Mouse (Mus musculus): ENCODE measurements around the gene Ptpn1.

The Ptpn1 gene

GRCm38 (mm10) chr2:167972809-167973208, 41.0 kb downstream of the Ptpn1 start:
- DNase-seq (ENCODE audit: low spot score) = no peak

DNA sequence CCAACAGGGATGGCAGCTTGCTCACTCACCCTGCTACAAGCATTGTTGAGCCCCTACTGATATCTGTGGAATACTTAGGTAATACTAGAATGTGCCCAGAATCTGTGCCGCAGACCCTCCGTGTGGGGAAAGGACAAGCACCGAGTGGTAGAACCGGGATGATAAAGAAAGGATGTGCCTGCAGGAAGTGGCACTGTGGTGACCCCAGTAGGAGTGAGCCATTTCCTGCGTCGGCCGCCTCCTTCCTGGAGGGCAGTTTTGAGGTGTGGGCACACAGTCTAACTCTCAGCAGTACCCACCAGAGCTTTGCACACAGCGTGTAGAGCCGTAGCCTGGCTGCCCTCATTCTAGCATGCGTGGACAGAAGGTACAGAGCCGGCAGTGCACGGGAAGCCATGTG, 43.9 kb downstream of the Ptpn1 start:
- DNase-seq (ENCODE audit: low spot score) = no peak

GRCm38 (mm10) chr2:167978271-167978670, 46.4 kb downstream of the Ptpn1 start:
- no peak for DNase-seq (ENCODE audit: low spot score)

DNA sequence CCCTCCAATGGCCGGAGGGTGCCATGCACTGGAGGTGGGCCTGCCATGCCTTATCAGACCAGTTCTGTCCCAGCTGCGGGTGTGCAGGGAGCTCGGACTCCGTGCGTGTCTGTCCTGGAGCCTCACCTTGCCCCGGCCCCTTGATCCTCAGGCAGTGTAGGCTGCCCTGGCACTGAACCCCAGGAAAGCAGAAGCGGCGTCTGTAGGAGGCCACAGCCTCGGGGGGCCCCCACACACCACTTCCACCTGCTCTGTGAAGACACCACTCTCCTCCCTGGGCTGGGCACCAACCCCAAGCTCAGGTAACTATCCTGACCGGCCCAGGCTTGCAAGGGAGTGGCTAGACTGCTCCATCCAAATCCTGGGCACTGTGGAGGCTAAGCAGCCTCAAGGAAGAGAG, 48.5 kb downstream of the Ptpn1 start:
- DNase-seq (ENCODE audit: low spot score) = no peak

- no peak for DNase-seq (ENCODE audit: low spot score)
Observed at GRCm38 (mm10) chr2:167982646-167983045, 50.8 kb downstream of the Ptpn1 start.

DNA sequence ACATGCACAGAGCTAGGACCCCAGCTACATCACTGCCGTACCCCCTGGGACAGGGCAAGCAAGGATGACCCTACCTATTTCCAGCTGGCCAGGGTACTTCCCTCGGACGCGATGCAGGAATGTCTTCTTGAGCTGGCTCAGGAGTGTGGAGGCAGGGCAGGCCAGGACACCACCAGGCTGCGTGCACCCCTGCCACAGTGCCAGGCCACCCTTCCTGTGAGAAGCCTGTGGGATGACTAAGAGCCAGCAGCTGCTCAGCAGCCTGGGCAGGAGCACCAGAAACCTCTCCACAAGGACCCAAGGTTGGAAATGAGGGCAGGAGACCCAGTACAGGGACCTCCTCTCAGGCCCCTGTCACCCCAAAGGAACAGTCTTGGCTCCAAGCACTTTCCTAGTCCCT, 52.5 kb downstream of the Ptpn1 start:
- no peak for DNase-seq (ENCODE audit: low spot score)

GRCm38 (mm10) chr2:167984946-167985345, 53.1 kb downstream of the Ptpn1 start:
- no peak for DNase-seq (ENCODE audit: low spot score)

DNA sequence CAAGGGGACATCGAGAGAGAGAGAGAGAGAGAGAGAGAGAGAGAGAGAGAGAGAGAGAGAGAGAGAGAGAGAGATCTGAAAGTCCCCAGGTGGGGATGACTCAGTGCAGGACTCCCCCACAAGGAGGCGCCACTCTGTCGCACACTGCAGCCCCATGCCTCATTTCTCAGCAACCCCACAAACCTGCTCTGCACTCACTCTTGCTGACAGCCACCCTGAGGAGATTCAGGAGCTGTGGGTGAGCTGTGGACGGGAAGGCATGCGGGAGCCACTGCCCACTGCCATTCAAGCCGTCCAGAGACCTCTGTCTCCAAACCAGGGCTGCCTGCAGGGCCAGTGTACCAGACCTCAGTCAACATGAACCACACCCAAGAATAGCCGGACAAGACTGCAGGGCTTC, 54.9 kb downstream of the Ptpn1 start:
- no peak for DNase-seq (ENCODE audit: low spot score)

DNA sequence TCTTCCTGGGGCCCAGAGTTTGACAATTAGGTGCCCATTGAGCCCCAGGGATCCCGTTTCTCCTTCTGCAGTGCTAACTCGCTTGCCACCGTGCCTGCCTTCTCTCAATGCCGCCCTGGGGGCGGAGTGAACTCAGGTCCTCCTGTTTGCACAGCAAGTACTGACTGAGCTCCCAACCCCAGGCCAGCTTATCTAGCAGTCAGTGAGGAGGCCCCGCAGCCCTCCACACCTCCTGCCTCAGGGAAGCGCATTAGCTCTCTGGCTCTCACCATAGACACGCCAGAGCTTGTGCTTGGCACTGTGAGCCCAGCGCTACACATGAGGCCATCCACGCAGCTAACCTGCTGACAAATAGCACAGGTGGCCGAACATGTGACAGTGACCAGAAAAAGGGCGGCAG, 55.8 kb downstream of the Ptpn1 start:
- DNase-seq (ENCODE audit: low spot score) = no peak

DNA sequence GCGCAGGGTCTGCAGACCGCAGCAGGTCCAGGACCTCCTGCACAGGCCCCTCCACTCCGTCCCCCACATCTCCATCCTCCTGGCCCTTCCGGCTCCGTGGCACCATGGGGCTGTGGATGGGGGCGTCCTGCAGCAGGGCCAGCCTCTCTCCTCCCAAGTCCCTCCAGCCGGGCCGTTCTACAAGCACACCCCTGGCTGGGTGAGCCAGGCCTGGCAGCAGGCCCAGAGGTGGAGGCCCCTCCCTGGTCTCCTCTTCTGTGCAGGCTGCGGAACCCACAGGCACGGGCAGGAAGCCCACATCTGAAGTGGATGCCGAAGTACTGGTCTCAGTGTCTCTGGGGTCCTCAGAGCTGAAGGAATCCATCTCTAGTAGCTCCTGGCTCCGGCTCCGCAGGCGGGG, 57.5 kb downstream of the Ptpn1 start:
- no peak for DNase-seq (ENCODE audit: low spot score)

- DNase-seq (ENCODE audit: low spot score) = no peak
Observed at GRCm38 (mm10) chr2:167993260-167993659, 61.4 kb downstream of the Ptpn1 start.

- DNase-seq (ENCODE audit: low spot score) = no peak
Observed at GRCm38 (mm10) chr2:167995870-167996635, 64.2 kb downstream of the Ptpn1 start.

DNA sequence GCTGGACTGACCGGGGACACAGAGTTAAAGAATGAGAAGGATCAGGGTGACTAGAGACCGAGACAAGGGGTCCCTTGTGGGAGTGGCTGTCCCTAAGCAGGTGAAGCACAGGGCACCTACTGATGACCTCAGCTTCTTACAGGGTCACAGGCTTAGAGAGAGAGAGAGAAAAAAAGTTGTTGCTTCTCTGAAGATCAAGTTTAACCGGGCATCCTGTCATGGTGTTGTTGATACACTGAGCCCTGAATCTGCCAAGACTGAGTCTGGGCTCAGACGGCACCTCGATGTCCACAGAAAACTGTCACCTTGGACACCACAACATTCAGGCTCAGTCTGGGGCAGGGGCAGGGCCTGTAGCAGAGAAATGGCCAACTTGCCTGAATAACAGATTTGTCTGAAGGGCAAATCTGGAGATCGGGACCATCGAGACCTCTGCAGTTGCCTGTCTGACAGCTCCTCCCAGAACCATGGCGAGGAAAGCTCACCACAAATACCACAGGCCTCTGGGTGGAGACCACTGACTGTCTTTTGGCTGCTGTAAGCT, 64.9 kb downstream of the Ptpn1 start:
- DNase-seq (ENCODE audit: low spot score) = no peak

DNA sequence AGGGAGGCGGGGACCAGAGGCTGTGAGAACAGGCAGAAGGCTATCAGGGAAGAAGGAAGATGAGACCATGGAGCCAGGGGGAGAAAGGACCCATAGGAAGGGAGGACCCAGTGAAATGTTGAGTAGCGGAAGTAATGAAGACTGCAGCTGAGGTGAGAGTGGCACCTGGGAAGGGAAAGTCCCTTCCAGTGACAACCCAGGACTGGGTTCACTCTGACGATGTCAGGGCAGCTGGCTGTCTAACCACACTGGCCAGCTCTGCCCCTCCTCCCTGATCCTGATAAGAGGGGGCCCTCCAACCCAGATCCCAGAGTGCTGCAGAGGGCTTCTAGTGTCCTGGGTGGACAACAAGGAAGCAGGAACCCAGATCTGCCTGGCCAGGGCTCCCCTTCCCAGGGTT, 65.7 kb downstream of the Ptpn1 start:
- DNase-seq (ENCODE audit: low spot score) = no peak

DNA sequence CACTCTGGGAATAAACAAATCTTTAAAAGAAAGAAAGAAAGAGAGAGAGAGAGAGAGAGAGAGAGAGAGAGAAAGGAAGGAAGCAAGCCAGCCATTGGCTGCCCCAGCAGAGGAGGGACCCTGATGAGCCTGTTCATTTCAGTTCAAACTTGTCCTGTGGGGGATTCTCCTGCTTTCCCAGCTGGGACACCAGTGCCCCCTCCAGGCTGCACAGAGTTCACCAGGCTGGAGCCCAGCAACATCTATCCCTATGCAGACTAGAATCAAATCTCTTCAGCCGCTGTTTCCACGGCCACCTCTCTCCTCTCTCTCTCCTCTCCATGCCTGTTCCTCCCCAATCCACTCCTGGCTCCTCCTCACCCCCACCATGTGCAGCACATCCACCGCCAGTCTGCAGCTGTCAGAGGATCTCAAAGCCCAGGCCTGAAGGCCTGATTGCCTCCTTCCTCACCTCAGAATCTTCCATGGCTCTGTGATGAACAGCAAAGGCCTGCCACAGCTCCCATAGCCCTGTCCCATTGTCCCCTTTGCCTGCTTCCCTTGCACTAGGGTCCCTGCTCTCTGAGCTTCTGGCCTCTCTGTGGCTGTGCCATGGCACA, 67.4 kb downstream of the Ptpn1 start:
- DNase-seq (ENCODE audit: low spot score) = no peak

GRCm38 (mm10) chr2:168002188-168002587, 70.3 kb downstream of the Ptpn1 start:
- no peak for DNase-seq (ENCODE audit: low spot score)

DNA sequence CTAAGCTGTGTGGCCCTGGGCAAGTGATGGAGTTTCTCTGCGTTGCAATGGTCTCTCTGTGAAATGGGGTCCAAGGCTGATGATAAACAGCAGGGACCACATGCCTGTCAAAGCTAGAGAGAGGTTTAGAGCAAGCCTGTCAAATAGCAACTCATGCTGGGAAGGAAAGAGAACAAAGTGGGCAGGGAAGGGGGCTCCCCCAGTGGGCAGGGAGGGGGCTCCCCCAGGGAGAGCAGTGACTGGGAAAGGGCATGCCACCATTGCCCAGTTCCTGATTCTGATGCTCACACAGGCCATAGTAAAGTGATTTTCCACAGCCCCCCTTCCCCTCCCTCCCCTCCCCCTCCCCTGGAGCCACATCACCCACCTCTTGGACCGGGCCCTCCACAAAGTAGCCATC, 71.0 kb downstream of the Ptpn1 start:
- no peak for DNase-seq (ENCODE audit: low spot score)

DNA sequence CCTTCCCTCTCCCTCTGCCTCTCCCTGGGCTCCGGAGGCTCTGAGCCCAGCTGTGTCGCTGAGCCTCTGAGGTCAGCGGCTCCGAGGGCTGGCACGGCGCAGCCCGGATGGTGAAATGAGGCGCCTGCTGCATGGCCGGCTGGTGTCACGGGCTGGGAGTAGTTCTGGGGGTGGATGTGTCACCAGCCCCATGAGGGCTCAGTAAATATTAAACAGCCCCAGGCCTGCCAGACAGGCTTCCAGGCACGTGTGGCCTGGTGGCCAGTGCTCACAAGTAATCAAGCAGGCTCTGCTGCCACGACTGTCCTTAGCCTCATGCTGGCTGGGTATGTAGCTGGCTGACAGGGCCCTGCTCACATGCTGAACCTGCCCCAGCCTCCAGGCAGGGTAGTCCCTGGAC, 71.6 kb downstream of the Ptpn1 start:
- DNase-seq (ENCODE audit: low spot score) = no peak

DNA sequence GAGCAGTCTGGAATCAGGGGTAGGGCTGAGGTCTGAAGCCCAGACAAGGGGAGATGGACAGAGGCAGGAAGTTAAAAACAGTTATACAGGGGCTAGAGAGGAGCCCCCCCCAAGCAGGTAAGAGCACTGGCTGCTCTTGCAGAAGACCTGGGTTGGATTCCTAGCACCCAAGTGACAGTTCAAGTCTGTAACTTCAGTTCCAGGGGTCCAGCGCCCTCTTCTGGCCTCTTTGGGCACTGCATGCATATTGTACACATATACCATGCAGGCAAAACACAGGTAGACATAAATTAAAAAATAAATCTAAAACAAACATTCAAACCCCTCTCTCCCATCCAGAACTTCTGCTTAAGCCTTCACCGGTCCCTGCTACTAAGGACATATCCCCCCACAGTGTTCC, 72.5 kb downstream of the Ptpn1 start:
- no peak for DNase-seq (ENCODE audit: low spot score)

DNA sequence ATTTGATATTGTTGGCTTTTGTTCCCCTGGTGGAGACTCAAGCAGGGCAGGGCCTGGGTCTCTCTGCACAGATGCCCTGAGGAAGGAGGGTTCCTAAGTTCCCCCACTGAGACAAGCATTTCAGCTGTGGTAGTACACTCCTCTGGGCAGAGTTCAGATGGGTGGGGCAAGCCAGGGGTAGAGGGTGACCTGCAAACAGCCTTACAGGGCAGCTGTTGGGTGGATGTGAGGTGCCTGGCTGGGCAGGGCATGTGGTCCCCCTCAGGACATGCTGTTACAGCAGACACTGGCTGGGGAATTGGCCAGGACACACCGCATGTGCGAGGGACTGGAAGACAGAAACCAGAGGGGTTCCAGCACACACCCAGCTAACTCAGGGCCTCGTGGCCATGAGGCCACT, 73.1 kb downstream of the Ptpn1 start:
- DNase-seq (ENCODE audit: low spot score) = no peak

DNA sequence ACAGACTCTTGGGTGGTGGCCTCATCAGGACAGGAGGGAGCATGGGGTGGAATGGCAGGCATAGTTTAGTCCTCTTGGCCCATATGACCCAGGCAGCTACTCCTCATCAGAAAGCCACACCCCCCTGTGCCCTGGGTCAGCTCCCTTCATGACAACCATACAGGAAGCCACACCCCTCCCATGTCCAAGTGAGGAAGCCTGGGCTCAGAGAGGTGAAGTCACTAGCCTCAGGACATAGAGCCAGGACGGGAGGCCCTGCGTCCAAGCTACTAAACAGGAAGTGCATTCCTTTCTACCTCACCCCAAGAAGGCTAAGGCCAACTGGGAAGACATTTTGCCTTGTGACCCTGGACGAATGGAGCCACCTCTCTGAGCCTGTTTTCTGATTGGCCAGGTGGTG, 73.8 kb downstream of the Ptpn1 start:
- DNase-seq (ENCODE audit: low spot score) = no peak

GRCm38 (mm10) chr2:168006489-168006888, 74.6 kb downstream of the Ptpn1 start:
- DNase-seq (ENCODE audit: low spot score) = no peak

DNA sequence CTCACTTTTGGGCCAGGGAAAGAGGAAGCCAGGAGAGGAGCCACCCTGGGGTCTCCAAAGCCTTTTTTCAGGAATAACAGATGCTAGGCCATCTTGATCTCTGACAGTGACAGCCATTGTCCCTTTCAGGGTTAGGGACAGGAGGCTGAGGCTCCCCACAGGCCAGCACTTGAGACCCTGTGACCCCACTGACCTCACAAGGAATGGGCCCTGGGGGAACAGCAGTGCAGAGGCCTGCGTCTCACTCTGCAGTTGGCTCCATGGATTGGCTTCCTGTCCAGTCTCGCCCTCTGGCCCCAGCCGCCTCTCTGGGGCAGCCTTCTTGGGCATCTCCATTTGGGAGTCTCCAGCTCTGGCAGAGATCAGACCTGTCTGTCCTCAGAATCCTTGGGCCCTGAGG, 76.3 kb downstream of the Ptpn1 start:
- no peak for DNase-seq (ENCODE audit: low spot score)

All from layer of hippocampus, adult 9-10 months (tissue).